Mouse (Mus musculus): ENCODE data around the gene Ddx60.
"Not testable (repeated sequence)": the region's sequence is repeated elsewhere in the genome, so short reads cannot be mapped to it uniquely, and the experiment has no call there.

Gene Ddx60

GRCm38 (mm10) chr8:61924518-61924917, 3.4 kb upstream of the Ddx60 start:
- DNase-seq (ENCODE audit: low read depth, low spot score): no peak
- no peaks in the 10 kb centered on the region for H3K27me3 ChIP-seq (ENCODE audit: control insufficient read depth, insufficient read depth, low read length, poor library complexity, severe bottlenecking)
- no peaks in the 10 kb centered on the region for H3K36me3 ChIP-seq (ENCODE audit: control insufficient read depth, insufficient read depth, low read length, poor library complexity, severe bottlenecking)

- no peak for DNase-seq (ENCODE audit: low read depth, low spot score)
- Histone ChIP-seq H3K27me3 (ENCODE audit: control insufficient read depth, insufficient read depth, low read length, poor library complexity, severe bottlenecking) (no peaks in the 10 kb centered on the region), H3K36me3 (ENCODE audit: control insufficient read depth, insufficient read depth, low read length, poor library complexity, severe bottlenecking) (no peaks in the 10 kb centered on the region)
Observed at GRCm38 (mm10) chr8:61933243-61933642, 5.4 kb downstream of the Ddx60 start.

GRCm38 (mm10) chr8:61937576-61937975, 9.7 kb downstream of the Ddx60 start:
- DNase-seq (ENCODE audit: low read depth, low spot score): no peak
- Histone ChIP-seq H3K27me3 (ENCODE audit: control insufficient read depth, insufficient read depth, low read length, poor library complexity, severe bottlenecking) (no peaks in the 10 kb centered on the region), H3K36me3 (ENCODE audit: control insufficient read depth, insufficient read depth, low read length, poor library complexity, severe bottlenecking) (peaks cover 2% of the 10 kb centered on the region; the same call in 1 of the 2 replicates)

- DNase-seq (ENCODE audit: low read depth, low spot score); H3K27me3 ChIP-seq (ENCODE audit: control insufficient read depth, insufficient read depth, low read length, poor library complexity, severe bottlenecking); H3K36me3 ChIP-seq (ENCODE audit: control insufficient read depth, insufficient read depth, low read length, poor library complexity, severe bottlenecking): not testable (repeated sequence)
Observed at GRCm38 (mm10) chr8:61964591-61965375, 36.9 kb downstream of the Ddx60 start.

- DNase-seq (ENCODE audit: low read depth, low spot score): no peak
- Histone ChIP-seq H3K36me3 (ENCODE audit: control insufficient read depth, insufficient read depth, low read length, poor library complexity, severe bottlenecking) (no peaks in the 10 kb centered on the region), H3K27me3 (ENCODE audit: control insufficient read depth, insufficient read depth, low read length, poor library complexity, severe bottlenecking) (no peaks in the 10 kb centered on the region)
Observed at GRCm38 (mm10) chr8:61969581-61969980, 41.7 kb downstream of the Ddx60 start.

- Histone ChIP-seq H3K27me3 (ENCODE audit: control insufficient read depth, insufficient read depth, low read length, poor library complexity, severe bottlenecking) (no peaks in the 10 kb centered on the region), H3K36me3 (ENCODE audit: control insufficient read depth, insufficient read depth, low read length, poor library complexity, severe bottlenecking) (no peaks in the 10 kb centered on the region)
- no peak for DNase-seq (ENCODE audit: low read depth, low spot score)
Observed at GRCm38 (mm10) chr8:61984941-61985340, 57.1 kb downstream of the Ddx60 start.

GRCm38 (mm10) chr8:61985703-61986475, 58.0 kb downstream of the Ddx60 start:
- DNase-seq (ENCODE audit: low read depth, low spot score): no peak
- Histone ChIP-seq H3K27me3 (ENCODE audit: control insufficient read depth, insufficient read depth, low read length, poor library complexity, severe bottlenecking) (no peaks in the 10 kb centered on the region), H3K36me3 (ENCODE audit: control insufficient read depth, insufficient read depth, low read length, poor library complexity, severe bottlenecking) (no peaks in the 10 kb centered on the region)

GRCm38 (mm10) chr8:61989464-61989863, 61.6 kb downstream of the Ddx60 start:
- no peaks in the 10 kb centered on the region for H3K36me3 ChIP-seq (ENCODE audit: control insufficient read depth, insufficient read depth, low read length, poor library complexity, severe bottlenecking)

GRCm38 (mm10) chr8:61992796-61993195, 64.9 kb downstream of the Ddx60 start:
- DNase-seq (ENCODE audit: low read depth, low spot score): no peak
- no peaks in the 10 kb centered on the region for H3K36me3 ChIP-seq (ENCODE audit: control insufficient read depth, insufficient read depth, low read length, poor library complexity, severe bottlenecking)
- H3K27me3 ChIP-seq (ENCODE audit: control insufficient read depth, insufficient read depth, low read length, poor library complexity, severe bottlenecking): no peaks in the 10 kb centered on the region

More at GRCm38 (mm10) chr8:61989464-61989863, 61.6 kb downstream of the Ddx60 start:
- no peak for DNase-seq (ENCODE audit: low read depth, low spot score)
- H3K27me3 ChIP-seq (ENCODE audit: control insufficient read depth, insufficient read depth, low read length, poor library complexity, severe bottlenecking): no peaks in the 10 kb centered on the region

GRCm38 (mm10) chr8:61997125-61997524, 69.2 kb downstream of the Ddx60 start:
- no peak for DNase-seq (ENCODE audit: low read depth, low spot score)
- Histone ChIP-seq H3K36me3 (ENCODE audit: control insufficient read depth, insufficient read depth, low read length, poor library complexity, severe bottlenecking) (no peaks in the 10 kb centered on the region), H3K27me3 (ENCODE audit: control insufficient read depth, insufficient read depth, low read length, poor library complexity, severe bottlenecking) (no peaks in the 10 kb centered on the region)

- no peaks in the 10 kb centered on the region for H3K36me3 ChIP-seq (ENCODE audit: control insufficient read depth, insufficient read depth, low read length, poor library complexity, severe bottlenecking)
- H3K27me3 ChIP-seq (ENCODE audit: control insufficient read depth, insufficient read depth, low read length, poor library complexity, severe bottlenecking): no peaks in the 10 kb centered on the region
- no peak for DNase-seq (ENCODE audit: low read depth, low spot score)
Observed at GRCm38 (mm10) chr8:62014166-62014565, 86.3 kb downstream of the Ddx60 start.

- DNase-seq (ENCODE audit: low read depth, low spot score): no peak
- no peaks in the 10 kb centered on the region for H3K27me3 ChIP-seq (ENCODE audit: control insufficient read depth, insufficient read depth, low read length, poor library complexity, severe bottlenecking)
- H3K36me3 ChIP-seq (ENCODE audit: control insufficient read depth, insufficient read depth, low read length, poor library complexity, severe bottlenecking): no peaks in the 10 kb centered on the region
Observed at GRCm38 (mm10) chr8:62014582-62014981, 86.7 kb downstream of the Ddx60 start.

- H3K36me3 ChIP-seq (ENCODE audit: control insufficient read depth, insufficient read depth, low read length, poor library complexity, severe bottlenecking): no peaks in the 10 kb centered on the region
- no peaks in the 10 kb centered on the region for H3K27me3 ChIP-seq (ENCODE audit: control insufficient read depth, insufficient read depth, low read length, poor library complexity, severe bottlenecking)
- no peak for DNase-seq (ENCODE audit: low read depth, low spot score)
Observed at GRCm38 (mm10) chr8:62034351-62034750, 106.5 kb downstream of the Ddx60 start.

- no peaks in the 10 kb centered on the region for H3K36me3 ChIP-seq (ENCODE audit: control insufficient read depth, insufficient read depth, low read length, poor library complexity, severe bottlenecking)
- DNase-seq (ENCODE audit: low read depth, low spot score): no peak
- H3K27me3 ChIP-seq (ENCODE audit: control insufficient read depth, insufficient read depth, low read length, poor library complexity, severe bottlenecking): no peaks in the 10 kb centered on the region
Observed at GRCm38 (mm10) chr8:62046809-62047208, 118.9 kb downstream of the Ddx60 start.

GRCm38 (mm10) chr8:62060357-62060756, 132.5 kb downstream of the Ddx60 start:
- Histone ChIP-seq H3K27me3 (ENCODE audit: control insufficient read depth, insufficient read depth, low read length, poor library complexity, severe bottlenecking) (no peaks in the 10 kb centered on the region), H3K36me3 (ENCODE audit: control insufficient read depth, insufficient read depth, low read length, poor library complexity, severe bottlenecking) (no peaks in the 10 kb centered on the region)
- DNase-seq (ENCODE audit: low read depth, low spot score): no peak
